Mouse (Mus musculus) ES-E14 (cell line): ENCODE results near the gene Ubtd2. TPM values are rescaled to one million over a fixed set of nuclear protein-coding genes. Genes with fewer than 3 reads are reported as not detected.

Experiments
- DNase-seq: peaks from one replicate; pipeline ENCODE4 v3.0.0-alpha.2; 2013; ENCODE audit warnings: low read depth, low spot score
- H3K27ac ChIP-seq: 2 replicates; pipeline ENCODE4 v1.5.1; 2012; ENCODE audit warnings: low read depth, mild to moderate bottlenecking, low read length, moderate library complexity, mixed read lengths; ENCODE audit not compliant: poor library complexity, insufficient read depth, severe bottlenecking
- H3K36me3 ChIP-seq: 2 replicates; pipeline ENCODE4 v1.6.1; 2012; ENCODE audit warnings: mild to moderate bottlenecking, low read length, moderate library complexity, mixed read lengths; ENCODE audit not compliant: control insufficient read depth, poor library complexity, insufficient read depth, severe bottlenecking
- H3K4me1 ChIP-seq, 2 experiments: fragments of 150-350 bp in 1 of 2; sonication (generic) in 1 of 2; 2 replicates each; pipeline ENCODE4 v1.6.1; 2012; ENCODE audit warnings: low read length in 2 of 2, mild to moderate bottlenecking in 1 of 2, mixed read lengths in 1 of 2; ENCODE audit not compliant: control insufficient read depth in 2 of 2, insufficient read depth in 2 of 2, poor library complexity in 1 of 2
- H3K4me3 ChIP-seq, 2 experiments: fragments of 150-350 bp in 1 of 2; sonication (generic) in 1 of 2; 2 replicates each; pipeline ENCODE4 v1.5.1; 2012; ENCODE audit warnings: low read length in 2 of 2, low read depth in 1 of 2, mild to moderate bottlenecking in 1 of 2, mixed read lengths in 1 of 2; ENCODE audit not compliant: insufficient read depth in 1 of 2, poor library complexity in 1 of 2, severe bottlenecking in 1 of 2
- H3K9ac ChIP-seq: 2 replicates; pipeline ENCODE4 v1.6.1; 2012; ENCODE audit warnings: low read depth, mild to moderate bottlenecking, low read length, mixed read lengths; ENCODE audit not compliant: poor library complexity, insufficient read depth, severe bottlenecking
- H3K9me3 ChIP-seq: fragments of 150-350 bp; sonication (generic); 2 replicates; pipeline ENCODE4 v1.6.1; 2012; ENCODE audit warnings: low read depth, mild to moderate bottlenecking, low read length; ENCODE audit not compliant: control insufficient read depth, insufficient read depth
- CHD2 ChIP-seq: IDR thresholded peaks from 2 replicates; pipeline ENCODE4 v1.6.1; 2014; ENCODE audit warnings: mild to moderate bottlenecking, low read depth, low read length, inconsistent platforms
- HCFC1 ChIP-seq: IDR thresholded peaks from 2 replicates; pipeline ENCODE4 v1.6.1; 2012; ENCODE audit warnings: low read length, inconsistent platforms, borderline replicate concordance; ENCODE audit not compliant: insufficient read depth
- MAFK ChIP-seq: IDR thresholded peaks from 2 replicates; pipeline ENCODE4 v1.6.1; 2014; ENCODE audit warnings: mild to moderate bottlenecking, low read depth, low read length, inconsistent platforms; ENCODE audit not compliant: insufficient read depth
- ZC3H11A ChIP-seq: IDR thresholded peaks from 2 replicates; pipeline ENCODE4 v1.6.1; 2012; ENCODE audit warnings: low read depth, mild to moderate bottlenecking, inconsistent platforms, low read length, borderline replicate concordance
- ZNF384 ChIP-seq: IDR thresholded peaks from 2 replicates; pipeline ENCODE4 v1.6.1; 2012; ENCODE audit warnings: low read depth, low read length, inconsistent platforms
- in situ Hi-C, 2 experiments: fragments of 600-800 bp; cut with MboI; formaldehyde crosslinking; loops; one replicate each; pipeline ENCODE4 v1.15.1; 2025; ENCODE audit warnings: low sequenced_read_pairs in 2 of 2, inconsistent platforms in 1 of 2; ENCODE audit not compliant: unreplicated experiment in 2 of 2
- total RNA-seq: library from RNA; depleted of rRNA; stranded (reverse); fragments of 300-350 nt; gene quantifications from 2 replicates; pipeline ENCODE4 v1.2.3, GENCODE M21; 2012

Gene Ubtd2
- total RNA-seq, 1 experiment, result 18.3 TPM

- DNase-seq, result peak; percentile 69
- in situ Hi-C loops, result no loop called here
- Histone ChIP-seq H3K4me1 (peaks cover 3 to 6% of the 10 kb centered on the region in 2 experiments; a peak in 2 of 4 replicates), H3K9ac (peak within 1 kb of the TSS; percentile 82), H3K27ac (no peak within 1 kb of the TSS), H3K9me3 (no peaks in the 10 kb centered on the region), H3K4me3 (peak within 1 kb of the TSS; percentile 72 to 96), H3K36me3 (no peaks in the 10 kb centered on the region)
- TF ChIP-seq ZC3H11A (no peak), HCFC1 (peak; percentile 84)
Observed at GRCm38 (mm10) chr11:32532765-32533481, 77.8 kb downstream of the Ubtd2 start, which contains the start of gene Stk10. Gene Stk10, plus strand, starts transcription at chr11:32533305.

GRCm38 (mm10) chr11:32533482-32534261, 78.5 kb downstream of the Ubtd2 start:
- TF ChIP-seq ZNF384, result no peak
- TF ChIP-seq MAFK, result no peak
- TF ChIP-seq ZC3H11A, result no peak
- TF ChIP-seq HCFC1, result no peak
- TF ChIP-seq CHD2, result no peak
- Histone ChIP-seq H3K36me3 (no peaks in the 10 kb centered on the region), H3K27ac (no peak overlapping the region), H3K4me3 (peak overlapping the region; percentile 72 to 96), H3K4me1 (peaks cover 3 to 6% of the 10 kb centered on the region in 2 experiments; a peak in 2 of 4 replicates), H3K9ac (peak overlapping the region; percentile 82), H3K9me3 (no peaks in the 10 kb centered on the region)
- in situ Hi-C loops, result no loop called here
- peak; percentile 51 for DNase-seq

GRCm38 (mm10) chr11:32534453-32535075, 79.4 kb downstream of the Ubtd2 start:
- Histone ChIP-seq H3K27ac (no peak overlapping the region), H3K9ac (no peak overlapping the region), H3K4me3 (no peak overlapping the region), H3K4me1 (peaks cover 3 to 6% of the 10 kb centered on the region in 2 experiments; a peak in 2 of 4 replicates), H3K9me3 (no peaks in the 10 kb centered on the region), H3K36me3 (no peaks in the 10 kb centered on the region)
- in situ Hi-C loops, result no loop called here
- no peak for DNase-seq
- TF ChIP-seq ZNF384 (no peak), MAFK (no peak), ZC3H11A (no peak), HCFC1 (no peak), CHD2 (no peak)

GRCm38 (mm10) chr11:32535646-32536045, 80.5 kb downstream of the Ubtd2 start:
- peaks cover 3 to 6% of the 10 kb centered on the region in 2 experiments; a peak in 2 of 4 replicates for H3K4me1 ChIP-seq
- H3K9me3 ChIP-seq, result no peaks in the 10 kb centered on the region
- TF ChIP-seq HCFC1, result no peak
- TF ChIP-seq ZC3H11A, result 0 out of 2 replicates have a peak, but pooled peaks have one; percentile 4
- TF ChIP-seq MAFK, result no peak
- no peak for TF ChIP-seq CHD2
- no peak overlapping the region for H3K27ac ChIP-seq
- no peak overlapping the region for H3K9ac ChIP-seq
- in situ Hi-C loops, result no loop called here
- DNase-seq, result no peak
- no peak overlapping the region for H3K4me3 ChIP-seq
- no peaks in the 10 kb centered on the region for H3K36me3 ChIP-seq
